Mouse (Mus musculus) ovary, postnatal 14 days (tissue): ENCODE measurements around the gene Gm5152.
"Not testable (repeated sequence)": the region's sequence is repeated elsewhere in the genome, so short reads cannot be mapped to it uniquely, and the experiment has no call there.

Source experiments
- DNase-seq: peaks from one replicate; pipeline ENCODE4 v3.0.0; 2022; ENCODE audit warnings: low spot score

The Gm5152 gene

DNA sequence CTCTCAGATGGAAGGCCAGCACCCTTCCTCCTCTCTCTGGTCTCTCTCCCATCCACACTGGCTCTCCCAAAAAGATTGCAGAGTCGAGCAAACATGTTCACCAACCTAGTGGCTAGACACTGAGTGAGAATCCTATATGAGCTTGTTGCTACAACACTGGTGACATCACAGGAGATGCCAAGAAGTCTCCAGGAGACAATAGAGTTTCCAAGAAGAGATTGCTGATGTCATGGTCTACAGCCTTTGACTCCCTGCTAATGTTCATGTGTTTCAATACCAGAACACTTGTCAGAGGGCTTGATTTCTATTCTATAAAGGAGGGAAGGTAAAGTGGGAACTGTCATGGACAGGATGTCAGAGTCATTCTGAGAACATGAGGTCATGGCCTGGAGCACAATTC is at the start of gene Gm5152:
TSS of gene Gm5152 (minus strand) at position 101 of the 400 bp plus-strand sequence.
- not testable (repeated sequence) for DNase-seq

DNA sequence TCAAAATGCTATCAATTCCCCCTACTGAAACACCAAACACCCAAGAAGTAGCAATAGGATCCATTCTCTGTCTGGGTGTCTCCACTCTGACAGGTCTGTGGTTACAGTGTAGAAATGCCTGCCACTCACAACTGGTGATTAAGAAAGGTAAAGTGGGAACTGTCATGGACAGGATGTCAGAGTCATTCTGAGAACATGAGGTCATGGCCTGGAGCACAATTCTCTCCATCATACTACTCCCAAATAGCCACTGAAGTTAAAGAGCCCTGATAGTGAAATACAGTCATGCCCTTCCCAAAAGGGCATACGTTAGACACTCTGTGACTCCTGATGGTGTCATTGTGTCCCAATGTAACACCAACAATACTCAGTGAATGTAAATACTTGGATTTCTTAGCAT is 8.4 kb upstream of the Gm5152 start:
- DNase-seq, result not testable (repeated sequence)

DNA sequence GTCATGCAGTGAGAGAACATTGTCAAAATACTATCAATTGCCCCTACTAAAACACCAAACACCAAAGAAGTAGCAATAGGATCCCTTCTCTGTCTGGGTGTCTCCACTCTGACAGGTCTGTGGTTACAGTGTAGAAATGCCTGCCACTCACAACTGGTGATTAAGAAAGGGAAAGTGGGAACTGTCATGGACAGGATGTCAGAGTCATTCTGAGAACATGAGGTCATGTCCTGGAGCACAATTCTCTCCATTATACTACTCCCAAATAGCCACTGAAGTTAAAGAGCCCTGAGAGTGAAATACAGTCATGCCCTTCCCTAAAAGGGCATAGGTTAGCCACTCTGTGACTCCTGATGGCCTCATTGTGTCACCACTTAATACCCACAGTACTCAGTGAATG is 556 bp downstream of the Gm5152 start:
- DNase-seq, result not testable (repeated sequence)

DNA sequence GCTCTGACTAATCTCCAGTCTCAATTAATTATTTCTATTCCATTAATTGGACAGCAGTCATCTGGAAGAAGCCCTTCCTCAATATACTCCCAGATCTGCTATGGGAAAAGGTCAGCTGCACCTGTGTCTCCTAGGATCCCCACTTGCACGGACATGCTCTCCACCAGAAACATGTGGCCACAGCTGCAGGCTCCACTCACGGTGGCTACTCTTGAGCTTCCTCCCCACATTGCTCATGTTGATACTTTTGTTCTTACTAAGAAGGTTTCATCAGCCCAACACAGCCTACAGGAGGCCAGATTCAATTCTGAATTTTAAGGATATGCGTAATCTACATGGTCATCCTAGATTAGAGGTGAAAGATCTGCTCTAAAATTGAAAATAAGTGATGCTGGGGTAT is 5.9 kb downstream of the Gm5152 start:
- DNase-seq, result not testable (repeated sequence)

DNA sequence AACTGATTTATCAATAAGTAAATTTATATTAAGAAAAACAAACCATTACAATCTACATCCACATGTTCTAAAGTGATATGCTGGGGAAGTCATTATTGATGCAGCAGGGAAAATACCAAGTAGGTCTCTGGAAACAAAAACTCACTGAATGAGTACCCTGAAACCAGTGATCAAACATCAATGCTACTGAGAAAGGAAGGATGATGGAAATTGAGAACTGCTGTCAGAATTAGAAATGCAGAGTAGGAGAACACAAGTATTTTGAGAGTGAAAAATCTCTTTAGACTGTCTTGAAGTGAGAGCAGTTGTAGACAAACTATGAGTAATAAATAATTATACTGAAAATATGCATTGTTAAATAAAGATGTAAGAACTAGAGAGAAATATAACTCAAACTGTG is 26.0 kb downstream of the Gm5152 start:
- DNase-seq, result no peak

DNA sequence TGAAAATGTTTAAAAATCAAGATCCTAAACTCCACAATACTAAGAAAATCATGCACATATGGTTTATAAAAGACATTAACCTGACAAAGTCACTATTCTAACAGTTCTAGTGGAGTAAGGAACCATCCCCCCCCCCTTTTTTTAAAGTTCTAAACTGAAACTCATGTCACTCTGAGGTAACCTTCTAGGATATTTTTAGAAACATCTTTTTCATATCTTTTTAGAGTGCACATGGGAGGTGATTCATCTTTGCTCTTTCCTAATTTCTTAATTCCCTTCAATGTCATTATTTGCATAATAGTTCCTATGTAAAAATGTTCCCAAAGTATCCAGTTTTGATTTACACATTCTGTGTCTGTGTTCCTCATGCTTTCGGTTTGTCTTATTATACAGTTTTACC is 43.3 kb downstream of the Gm5152 start:
- no peak for DNase-seq

DNA sequence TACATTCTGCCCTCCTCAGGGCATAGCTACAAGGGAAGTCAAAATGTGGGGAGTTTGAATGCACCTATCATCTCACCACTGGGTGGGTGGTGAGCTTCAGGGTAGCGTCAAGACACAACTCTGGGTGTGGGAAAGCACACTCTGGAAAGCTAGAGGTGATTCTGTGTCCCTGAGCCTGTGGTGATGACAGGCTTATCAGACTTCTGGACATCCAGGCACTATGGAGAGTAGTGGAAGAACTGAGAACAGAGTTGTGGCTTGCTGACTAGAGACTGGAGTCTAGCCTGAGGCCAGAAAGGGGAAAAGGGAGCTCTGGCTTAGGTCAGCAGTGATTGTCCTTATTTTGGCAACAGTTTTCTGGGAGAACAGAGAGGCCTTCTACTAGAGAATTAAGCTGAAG is 49.4 kb downstream of the Gm5152 start:
- no peak for DNase-seq
